Mouse (Mus musculus) cerebellum, adult 2 months (tissue): ENCODE measurements around the gene Tub.

Experiments
- CTCF ChIP-seq: fragments of 200-500 bp; IDR thresholded peaks from 2 replicates; pipeline ENCODE4 v1.5.1; 2011; ENCODE audit warnings: low read depth, mild to moderate bottlenecking, control low read depth, low read length, moderate library complexity, borderline replicate concordance; ENCODE audit not compliant: insufficient read depth
- POLR2A ChIP-seq: fragments of 200-500 bp; IDR thresholded peaks from 2 replicates; pipeline ENCODE4 v1.6.1; 2011; ENCODE audit warnings: low read length, control low read depth, borderline replicate concordance; ENCODE audit not compliant: insufficient read depth

DNA sequence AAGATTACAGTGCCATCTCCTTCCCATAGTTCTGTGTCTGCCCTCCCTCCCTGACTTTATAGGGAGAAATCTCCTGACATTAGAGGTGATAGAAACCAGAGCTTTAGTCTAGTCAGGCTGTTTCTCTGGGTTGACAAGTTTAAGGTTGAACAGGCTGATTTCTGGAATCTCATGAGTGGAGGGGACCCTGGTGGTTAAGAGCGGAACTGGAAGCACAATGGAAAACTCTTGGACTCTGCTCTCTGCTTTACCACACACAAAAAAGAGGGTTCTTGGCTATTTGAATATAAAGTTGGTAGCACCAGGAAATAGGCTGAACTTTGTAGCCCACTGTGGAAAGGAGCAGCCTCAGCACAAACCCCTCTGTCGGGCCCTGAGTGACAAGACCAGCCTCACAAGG is 81.9 kb downstream of the Tub start:
- TF ChIP-seq CTCF, result no peak
- TF ChIP-seq POLR2A, result no peak
